Mouse (Mus musculus): Measurements from ENCODE around the gene Duox1.

The Duox1 gene

DNA sequence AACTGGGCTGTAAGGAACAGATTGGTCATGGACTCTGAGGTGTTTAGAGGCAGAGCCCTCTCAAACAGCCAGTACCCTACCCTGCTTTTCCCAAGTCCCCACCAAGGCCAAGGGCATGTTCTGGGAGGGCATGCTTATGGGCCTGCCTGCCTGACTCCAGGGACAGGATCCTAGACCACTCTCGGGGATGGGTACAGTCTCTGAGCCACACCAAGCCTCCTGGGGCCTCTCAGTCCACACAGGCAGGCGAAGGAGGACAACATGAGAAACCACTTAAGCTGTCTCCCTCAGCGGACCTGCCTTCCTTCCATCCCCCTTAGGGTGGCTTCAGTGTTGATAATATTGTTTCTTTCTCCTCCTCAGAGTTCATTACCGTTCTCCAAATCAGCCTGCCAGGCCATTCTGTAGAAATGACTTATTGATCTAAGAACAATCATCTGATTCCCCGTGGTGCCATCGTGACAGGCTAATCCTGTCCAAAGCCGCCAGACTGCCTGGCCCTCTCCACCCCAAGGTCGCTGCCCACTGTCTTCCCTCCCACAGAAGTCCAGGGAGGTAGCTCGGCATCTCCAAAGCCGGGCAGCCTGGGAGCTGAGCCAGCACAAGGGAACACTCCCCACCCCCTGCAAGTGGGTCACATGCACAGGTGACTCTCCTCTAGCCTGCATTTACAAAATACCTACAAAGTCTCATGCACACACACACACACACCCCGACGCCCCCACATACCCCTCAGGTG is 38.9 kb downstream of the Duox1 start:
- DNase-seq (ENCODE audit: extremely low spot score) = no peak

DNA sequence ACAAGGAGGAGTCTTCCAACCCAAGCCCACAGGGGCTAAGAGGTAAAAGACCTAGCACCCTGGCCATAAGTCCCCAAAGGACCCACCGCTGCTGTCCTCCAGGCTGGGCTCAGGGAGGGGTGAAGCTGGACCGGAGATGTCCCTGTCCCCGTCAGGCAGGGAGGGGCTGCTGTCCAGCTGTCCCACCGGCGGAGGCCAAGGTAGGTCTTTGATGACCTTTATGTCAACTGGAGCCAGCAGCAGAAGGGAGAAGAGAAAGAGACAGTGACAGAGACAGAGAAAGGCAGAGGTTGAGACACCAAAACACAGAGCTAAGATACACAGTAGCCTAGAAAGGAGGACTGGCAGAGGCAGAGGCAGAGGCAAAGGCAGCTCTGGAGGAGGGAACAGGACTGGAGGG is 39.9 kb downstream of the Duox1 start:
- DNase-seq (ENCODE audit: extremely low spot score) = no peak

DNA sequence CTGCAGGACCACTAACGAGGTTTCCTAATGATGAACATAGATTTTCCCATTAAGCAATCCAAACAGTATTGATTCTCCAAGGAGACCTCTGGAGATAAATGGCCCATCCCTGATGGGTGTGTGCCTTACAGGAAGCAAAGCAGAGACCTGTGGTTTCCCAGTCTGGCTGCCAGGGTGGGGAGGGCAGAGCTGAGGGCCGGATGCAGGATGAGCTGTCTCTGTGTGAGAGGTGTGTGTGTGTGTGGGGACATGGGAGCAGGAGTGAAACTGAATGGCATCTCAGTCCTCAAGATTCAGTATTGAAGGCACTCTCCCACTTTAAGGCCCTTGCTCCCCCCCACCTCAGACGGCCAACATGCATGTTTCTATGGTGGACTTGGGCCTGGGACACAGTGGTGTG is 40.7 kb downstream of the Duox1 start:
- no peak for DNase-seq (ENCODE audit: extremely low spot score)

DNA sequence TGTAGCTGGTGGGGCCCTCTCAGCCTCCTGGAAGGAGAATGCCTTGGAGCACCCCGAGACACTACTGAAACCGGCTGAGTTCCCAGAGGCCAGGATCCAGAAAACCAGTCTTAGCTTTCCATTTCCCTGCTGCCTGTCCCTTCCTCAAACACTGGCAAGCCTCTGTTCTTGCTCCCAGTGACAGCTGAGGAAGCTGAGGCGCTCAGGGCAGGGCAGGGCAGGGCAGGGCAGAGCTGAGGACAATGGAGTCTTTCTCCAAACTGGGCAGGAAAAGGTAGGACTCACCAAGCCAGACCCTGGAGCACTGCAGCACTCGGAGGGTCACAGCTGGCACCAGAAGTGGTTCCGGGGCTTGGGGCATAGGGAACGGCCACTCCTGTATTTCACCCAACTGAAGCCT is 44.8 kb downstream of the Duox1 start:
- DNase-seq (ENCODE audit: extremely low spot score) = no peak

DNA sequence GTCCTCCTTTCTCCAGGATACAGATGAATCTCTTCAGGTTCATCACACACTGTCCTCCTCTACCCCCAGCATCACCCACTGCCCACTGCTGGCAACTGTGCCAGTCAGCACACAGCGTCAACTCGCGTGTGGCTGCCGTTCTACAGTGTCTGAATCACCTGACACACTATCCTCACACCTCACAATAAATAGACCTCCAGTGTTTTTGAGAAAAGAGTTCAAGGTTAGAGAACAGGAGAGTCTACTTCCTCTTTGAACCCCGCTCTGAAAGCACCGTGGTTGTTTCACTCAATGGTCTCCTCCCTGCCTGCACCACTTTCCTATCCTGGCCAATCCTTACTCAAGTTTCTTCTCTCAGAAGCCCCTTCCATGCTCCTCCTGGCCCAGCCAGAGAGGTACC is 45.7 kb downstream of the Duox1 start:
- DNase-seq (ENCODE audit: extremely low spot score) = no peak

DNA sequence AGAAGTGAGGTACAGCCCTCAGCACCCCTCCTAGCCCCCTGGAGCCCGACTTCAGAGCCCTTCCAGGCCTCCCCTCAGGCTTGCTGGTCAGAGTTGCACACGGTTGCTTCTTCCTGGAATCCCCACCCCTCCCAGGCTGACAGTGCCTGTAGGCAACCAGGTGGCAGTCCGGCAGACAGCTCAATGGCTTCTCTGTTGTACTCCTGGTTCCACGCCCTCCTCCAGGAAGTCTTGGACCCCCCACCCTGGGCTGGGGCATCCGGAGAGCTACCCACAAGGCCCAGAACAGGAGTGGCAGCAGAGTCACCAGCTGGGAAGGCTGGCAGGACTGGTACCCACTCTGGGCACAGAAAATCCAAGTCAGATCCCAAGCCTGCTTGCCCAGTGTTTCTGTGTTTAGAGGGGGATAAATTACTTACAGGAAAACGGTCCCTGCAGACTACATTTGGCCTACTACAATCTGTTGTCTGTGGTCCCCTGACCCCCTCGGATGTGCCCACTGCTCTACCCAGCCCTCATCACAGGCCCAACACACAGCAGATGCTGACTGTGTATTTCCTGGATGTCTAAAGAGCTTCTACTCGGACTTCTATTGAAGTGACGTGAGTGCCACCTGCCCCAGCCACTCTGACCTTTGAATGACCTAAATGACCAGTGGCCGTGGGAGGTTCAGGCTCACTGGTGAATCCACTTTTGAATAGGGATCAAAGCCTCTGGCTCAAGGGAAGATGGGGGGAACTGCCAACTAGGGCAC is 46.6 kb downstream of the Duox1 start:
- DNase-seq (ENCODE audit: extremely low spot score) = no peak

DNA sequence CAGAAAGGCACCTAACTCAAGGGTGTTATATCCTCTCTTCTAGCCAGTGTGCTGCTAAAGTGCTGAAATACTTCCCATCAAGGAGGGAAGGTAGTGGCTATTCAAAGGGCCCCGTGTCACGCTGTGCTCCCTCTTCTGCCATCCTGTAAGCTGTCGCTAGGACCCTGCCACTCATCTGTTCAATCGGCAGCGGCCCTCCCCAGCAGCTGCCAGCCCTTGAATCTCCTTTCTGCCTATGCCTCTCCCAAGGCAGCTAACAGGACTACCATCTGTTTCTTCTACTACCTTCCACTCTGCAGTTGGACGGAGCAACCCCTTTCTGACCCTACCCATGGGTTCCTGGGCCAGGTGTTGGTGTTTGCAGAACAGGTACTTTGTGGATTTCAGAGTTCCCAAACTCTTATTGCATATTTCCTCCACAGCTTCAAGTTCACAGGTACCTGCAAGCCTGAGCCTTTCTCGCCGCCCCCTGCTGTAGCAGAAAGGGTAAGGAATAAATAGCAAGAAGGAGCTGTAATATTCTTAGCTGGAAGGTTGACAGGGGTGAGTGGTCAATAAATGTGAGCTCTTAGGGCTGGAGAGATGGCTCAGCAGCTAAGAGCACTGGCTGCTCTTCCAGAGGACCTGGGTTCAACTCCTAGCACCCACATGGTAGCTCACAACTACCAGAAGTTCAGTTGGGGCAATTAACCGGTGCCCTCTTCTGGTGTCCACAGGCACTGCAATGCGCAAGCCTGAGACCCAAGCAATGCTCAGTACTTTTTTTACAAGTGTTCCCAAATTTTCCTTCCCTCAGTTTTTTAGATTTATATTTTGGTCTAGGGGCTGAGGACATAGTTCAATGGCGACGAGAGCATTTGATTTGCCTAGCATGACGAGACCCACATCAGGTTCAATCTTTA is 47.4 kb downstream of the Duox1 start:
- no peak for DNase-seq (ENCODE audit: extremely low spot score)

DNA sequence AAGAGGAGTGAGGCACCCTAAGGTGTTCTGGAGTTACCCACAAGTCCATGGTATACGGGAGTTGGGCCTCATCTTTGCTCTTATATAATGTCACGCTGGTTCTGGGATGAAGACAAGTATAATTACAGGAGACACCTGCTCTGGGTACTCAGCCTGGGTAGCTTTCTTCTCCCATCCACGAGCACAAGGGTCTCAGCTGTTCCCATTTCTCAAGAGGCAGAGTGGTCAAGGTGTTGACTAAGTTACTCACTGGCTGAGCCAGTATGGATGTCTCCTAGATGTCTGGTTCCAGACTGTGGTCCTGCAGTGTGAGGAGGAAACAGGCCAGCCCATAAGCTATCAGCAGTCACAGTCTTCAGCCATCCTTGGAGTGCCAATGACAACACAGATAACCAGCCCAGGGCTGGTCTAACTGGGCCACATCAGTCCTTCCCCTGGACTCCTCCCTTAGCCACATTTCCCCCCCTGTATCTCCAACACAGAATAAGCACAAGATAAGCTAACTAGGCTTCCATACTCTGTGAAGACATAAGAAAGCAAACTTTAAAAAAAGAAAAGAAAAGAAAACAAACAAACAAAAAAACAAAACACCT is 49.0 kb downstream of the Duox1 start:
- no peak for DNase-seq (ENCODE audit: extremely low spot score)

DNA sequence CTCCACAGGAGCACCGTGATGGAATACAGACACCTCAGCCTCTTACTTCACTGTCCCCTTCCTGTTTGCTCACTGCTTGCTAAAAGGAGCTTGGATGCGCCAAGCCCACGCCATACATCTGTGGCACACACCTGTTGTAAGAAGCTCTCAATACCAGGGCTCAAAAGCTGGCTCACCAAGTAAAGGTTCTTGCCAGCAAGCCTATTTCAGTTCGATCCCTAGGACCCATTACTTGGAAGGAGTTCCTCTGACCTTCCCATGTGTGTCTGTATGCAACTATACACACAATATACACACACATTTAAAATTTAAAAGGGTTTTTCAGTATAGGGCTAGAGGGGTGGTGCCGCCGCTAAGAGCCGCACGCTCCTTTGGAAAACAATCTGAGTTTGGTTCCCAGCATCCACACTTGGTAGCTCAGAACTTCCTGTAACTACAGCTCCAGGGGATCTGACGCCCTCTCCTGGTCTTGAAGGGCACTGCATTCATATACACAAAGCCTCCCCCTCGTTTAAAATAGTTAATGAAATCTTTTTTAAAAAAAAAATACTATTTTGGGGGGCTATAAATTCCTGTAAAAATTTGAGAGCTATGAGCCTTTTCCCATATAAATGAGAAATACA is 49.9 kb downstream of the Duox1 start:
- DNase-seq (ENCODE audit: extremely low spot score) = no peak

DNA sequence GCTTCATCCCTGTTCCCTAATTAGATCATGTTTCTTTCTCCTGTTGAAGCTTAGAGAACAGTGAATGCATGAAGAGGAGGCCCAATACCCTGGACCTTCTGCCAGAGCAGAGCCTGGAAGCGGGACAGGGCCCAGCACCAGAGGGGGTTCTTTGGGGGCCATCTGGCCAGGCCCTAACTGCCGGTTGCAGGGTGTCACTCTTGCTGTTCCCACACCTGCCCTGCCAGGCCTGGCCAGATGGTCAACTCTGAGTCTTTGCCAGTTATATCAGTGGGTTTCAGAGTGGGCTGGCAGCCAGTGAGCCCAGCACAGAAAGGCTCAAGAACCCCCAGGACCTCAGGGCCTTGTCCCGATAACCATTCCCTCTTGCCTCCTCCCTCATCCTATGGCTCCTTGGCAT is 50.6 kb downstream of the Duox1 start:
- DNase-seq (ENCODE audit: extremely low spot score) = no peak

DNA sequence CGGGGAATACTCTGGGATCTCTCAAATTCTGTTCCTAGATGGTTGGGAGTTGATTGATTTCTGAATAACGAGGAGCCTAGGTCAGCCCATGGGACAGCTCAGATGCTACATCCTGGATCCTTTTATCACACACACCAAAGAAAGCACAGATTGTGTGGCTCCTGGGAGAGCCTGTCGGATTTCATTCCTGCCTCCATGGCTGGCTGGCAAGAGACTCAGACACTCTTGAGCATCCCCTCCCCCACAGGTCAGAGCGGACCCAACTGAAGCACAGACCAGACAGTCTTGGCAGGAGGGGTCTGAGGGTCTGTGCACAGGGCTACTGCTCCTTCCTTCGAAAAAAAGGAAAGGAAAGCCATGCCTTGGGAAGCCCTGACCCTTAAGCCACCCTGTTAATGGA is 51.2 kb downstream of the Duox1 start:
- DNase-seq (ENCODE audit: extremely low spot score) = peak; percentile 38

DNA sequence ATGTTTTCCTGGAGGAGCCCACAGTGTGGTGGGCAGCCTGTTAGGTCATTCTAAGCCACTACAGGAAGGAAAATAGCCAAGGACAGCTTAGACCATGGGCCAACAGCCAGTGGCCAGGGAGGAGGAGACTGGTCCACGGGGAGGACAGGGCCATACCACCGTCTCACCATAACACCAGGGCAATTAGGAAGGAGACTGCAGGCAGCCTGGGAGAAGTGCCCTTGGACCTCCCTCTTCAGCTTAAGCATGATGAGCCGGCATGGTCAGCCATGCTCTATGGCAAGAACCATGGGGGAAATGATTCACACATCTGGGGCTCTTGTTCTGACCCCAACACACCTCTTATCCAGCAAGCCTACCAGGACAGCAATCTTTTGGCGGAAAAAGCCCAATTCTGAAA is 51.7 kb downstream of the Duox1 start:
- DNase-seq (ENCODE audit: extremely low spot score) = peak; percentile 25

DNA sequence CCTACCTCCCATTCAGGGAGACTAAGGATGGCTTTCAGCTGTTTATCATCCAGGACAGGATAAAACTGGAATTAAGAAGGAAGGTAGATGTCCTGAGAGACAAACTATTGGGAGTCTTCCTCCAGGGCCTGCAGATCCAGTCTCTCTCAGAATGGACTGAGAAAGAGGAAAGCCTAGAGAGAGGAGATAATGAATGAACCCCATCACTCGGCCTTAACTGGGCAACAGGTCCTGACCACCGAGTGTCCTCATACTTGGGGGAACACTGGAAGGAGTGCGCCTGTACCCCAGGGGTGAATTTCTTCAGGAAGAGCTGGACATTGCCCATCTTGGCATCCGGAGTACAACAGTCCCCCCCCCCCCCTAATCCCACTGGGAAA is 52.2 kb downstream of the Duox1 start:
- DNase-seq (ENCODE audit: extremely low spot score) = no peak

DNA sequence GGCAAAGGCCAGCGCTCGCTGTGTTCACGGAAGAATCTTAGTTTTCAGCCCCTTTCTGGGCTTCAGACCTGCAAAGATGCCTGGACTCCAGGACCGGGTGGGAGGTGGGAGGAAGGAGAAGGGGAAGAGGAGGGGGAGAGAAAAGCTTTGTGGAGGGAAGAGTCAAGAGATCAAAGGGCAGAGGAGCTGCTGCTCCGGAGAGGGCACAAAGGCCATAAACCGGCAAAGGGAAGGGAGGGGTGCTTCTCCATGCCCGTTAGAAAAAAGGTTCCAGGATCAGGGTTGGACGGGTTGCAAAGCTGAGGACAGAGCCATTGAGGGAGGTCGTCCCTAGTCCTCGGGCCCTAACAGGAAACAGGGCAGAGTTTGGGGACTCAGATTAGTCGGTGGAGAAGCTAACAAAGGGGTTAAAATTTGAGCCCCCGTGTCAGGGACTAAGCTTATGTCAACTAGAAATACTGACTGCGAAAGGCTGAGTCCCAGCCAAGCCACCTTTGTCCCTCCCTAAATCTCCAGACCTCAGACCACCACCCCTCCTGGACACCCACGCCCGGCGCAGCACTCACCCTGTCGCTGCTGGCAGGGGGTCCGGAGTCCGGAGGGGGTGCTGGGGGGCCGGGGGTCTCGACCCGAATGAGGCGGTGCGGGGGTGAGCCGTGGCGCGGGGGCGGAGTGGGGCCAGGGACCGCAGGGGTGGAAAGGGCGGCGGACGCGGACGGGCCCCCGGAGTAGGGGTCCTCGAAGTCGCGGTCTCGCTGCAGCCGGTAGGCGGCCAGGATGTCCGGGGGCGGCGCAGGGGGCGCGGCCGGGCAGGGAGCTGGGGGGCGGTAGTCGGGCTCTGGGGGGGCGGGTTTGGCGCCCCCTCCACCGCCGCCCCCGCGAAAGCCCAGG is 52.9 kb downstream of the Duox1 start:
- DNase-seq (ENCODE audit: extremely low spot score) = peak; percentile 71

DNA sequence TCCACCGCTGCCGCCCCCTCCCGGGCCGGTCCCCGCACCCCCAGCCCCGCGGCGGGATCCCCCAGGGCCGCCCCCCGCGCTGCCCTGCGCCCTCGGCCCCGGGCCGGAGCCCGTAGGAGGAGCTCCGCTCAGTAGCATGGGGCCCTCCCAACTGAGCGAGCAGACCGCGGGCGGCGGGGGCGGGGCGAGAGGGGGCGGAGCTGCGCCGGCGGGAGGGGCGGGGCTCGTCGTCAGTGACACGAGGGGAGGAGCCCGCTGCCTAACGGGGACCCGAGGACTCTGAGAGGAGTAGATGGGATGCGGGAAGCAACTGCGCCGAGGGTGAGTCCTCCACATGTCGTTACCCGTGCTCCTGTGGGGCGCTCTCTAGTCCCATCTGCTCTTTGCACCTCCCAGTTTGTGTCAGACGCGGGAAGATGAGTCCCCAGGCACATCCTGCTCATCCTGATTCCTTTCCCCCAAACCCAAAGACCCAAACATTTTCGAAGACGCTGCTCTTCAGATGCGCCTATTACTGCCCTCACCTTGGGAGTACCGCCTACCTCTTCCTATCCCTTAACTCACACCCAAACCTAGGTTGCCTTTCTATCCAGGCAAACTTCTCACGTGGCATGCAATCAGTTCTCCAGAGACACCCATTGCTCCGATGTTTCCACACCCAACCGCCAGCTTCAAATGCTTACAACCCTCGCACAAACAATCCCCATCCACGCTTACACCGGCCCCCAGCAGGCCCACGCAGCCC is 53.7 kb downstream of the Duox1 start, which contains the start of gene Shf:
Gene Shf, minus strand, starts transcription at position 168 of the 745 bp plus-strand sequence.
- DNase-seq (ENCODE audit: extremely low spot score) = peak; percentile 98

DNA sequence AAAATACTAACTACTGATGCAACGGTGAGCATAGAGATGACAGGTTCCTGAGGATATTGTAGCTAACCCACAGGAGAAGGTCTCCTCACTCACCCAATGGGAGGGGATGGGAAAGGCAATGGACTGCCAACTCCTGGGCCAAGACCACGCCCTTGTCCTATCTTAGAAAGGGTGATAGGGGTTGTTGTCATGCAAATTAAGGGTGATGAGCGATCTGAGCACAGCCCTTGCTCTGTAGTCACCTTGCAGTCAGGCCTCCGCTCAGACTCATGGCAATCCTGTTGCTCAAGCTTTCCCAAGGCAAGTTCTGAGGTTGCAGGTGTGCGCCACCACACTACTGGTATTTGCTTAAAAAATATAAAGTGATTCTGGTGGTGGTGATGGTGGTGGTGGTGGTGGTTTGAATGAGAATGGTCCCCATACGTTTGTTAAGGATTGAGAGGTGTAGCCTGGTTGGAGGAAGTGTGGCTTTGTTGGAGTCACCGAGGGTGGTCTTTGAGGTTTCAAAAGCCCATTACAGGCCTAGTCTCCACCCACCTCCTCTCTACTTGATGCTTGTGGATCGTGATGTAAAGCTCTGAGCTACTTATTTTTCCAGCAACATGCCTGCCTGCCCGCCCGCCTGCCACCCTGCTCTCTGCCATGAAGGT is 54.8 kb downstream of the Duox1 start:
- no peak for DNase-seq (ENCODE audit: extremely low spot score)

DNA sequence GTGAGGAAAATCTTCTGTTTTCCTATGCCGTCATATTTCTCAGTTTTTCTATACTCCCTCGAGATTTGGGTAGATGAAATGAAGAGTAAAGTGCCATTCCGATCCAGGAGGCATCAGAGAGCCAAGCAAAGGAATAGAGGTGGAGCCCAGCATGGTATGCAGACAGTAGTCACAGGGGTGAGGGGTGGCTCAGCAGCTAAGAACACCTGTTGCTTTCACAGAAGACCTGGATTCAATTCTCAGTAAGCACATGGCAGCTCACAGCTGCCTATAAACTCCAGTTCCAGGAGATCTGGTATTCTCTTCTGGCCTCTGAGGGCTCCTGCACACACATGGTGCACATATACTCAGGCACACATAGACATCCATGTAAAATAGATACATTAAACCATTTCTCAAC is 56.6 kb downstream of the Duox1 start:
- no peak for DNase-seq (ENCODE audit: extremely low spot score)

DNA sequence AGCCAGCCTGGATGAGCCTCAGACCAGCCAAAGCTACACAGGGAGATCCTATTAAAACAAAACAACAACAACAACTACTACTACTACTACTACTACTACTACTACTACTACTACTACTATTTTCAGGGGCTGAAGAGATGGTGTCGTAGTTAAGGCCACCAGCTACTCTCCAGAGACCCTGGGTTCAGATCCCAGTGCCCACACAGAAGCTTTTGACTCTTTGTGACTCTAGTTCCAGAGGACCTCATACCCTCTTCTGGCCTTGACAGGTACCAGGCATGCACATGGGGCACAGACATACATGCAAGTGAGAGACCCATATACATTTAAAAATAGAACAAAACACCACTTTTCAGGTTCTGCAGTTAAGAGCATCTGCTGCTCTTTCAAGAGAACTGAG is 57.1 kb downstream of the Duox1 start:
- DNase-seq (ENCODE audit: extremely low spot score) = no peak

DNA sequence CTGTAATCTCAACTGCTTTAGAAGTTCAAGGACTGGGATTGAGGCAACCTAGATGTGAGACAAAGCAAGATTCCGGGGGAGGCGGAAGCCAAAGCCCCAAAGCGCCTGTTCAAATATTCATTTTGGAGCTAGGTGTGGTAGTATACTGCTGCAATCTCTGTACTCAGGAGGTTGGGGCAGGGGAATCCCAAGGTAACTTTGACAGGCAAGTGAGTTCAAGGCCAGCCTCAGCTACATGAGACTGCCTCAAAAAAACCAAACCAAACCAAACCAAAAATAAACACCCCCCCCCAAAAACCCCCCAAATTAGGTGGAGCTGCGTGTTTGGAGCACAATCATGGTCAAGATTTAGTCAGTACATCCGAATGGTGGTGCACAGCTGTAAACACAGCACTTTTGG is 58.5 kb downstream of the Duox1 start:
- DNase-seq (ENCODE audit: extremely low spot score) = no peak

Measured in embryo, embryonic 9.5 days (tissue).